Mouse (Mus musculus): ENCODE measurements around the gene Npnt.

Npnt gene

DNA sequence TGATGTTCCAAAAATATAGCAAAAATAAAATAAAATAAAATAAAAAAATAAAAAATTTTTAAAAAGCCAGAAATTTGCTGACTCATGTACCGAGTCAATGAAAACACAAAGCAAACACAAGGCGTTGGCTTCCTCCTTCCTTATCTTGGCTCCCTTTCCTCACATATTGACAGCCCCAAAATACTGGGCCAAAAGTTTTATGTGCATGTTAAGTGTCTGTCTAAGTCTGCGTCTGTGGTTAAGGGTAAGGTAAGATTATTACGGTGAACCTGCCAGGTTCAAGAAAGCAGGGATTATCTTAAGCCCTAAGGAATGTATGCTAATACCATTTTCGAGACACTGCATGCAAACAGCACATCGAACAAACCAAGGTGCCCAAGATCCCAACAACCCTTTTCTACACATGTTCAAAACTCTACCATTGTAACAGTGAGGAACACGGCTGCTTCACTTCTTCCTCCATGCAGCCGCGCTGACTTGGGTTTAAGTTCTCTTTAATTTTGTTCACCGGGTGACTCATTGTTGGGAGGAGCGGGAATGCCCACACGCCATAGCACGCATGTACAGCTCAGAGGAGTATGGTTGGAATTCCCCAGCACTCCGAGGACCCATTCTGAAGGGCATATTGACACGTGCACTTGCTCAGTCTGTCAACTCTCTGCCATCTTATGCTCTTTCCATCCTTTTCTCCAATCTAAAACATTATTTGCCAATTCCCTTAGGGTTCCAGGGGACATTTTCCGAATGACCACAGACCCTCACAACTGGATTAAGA lies 62.8 kb downstream of the Npnt start:
- DNase-seq: no peak

GRCm38 (mm10) chr3:132886419-132887050 lies 63.6 kb downstream of the Npnt start:
- DNase-seq: no peak

DNA sequence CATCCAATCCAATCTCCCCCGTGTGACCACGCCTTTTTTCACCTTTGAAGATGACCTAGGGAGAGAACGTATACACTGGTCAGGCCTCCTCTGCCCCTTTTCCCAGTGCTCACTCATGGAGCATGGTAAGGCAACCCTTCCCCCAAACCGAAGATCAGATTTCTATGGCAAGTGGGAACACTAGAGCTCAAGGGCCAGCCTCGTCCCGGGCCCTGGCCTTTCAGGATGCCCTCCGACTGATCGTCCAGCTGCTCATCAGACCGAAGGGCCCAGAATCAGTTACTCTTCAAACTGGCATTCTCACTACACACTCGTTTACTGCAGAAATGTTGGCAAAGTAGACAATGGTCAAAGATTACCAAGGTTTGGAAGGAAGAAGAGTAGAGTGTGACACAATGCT lies 65.6 kb downstream of the Npnt start:
- DNase-seq: no peak

- no peak for DNase-seq
Measured at GRCm38 (mm10) chr3:132883256-132883655, 66.8 kb downstream of the Npnt start.

- DNase-seq: peak; percentile 58 to 77
Measured at GRCm38 (mm10) chr3:132880826-132881225, 69.3 kb downstream of the Npnt start.

GRCm38 (mm10) chr3:132880361-132880760 lies 69.7 kb downstream of the Npnt start:
- no peak for DNase-seq

- DNase-seq: no peak
Measured at GRCm38 (mm10) chr3:132876933-132877676, 73.0 kb downstream of the Npnt start.

DNA sequence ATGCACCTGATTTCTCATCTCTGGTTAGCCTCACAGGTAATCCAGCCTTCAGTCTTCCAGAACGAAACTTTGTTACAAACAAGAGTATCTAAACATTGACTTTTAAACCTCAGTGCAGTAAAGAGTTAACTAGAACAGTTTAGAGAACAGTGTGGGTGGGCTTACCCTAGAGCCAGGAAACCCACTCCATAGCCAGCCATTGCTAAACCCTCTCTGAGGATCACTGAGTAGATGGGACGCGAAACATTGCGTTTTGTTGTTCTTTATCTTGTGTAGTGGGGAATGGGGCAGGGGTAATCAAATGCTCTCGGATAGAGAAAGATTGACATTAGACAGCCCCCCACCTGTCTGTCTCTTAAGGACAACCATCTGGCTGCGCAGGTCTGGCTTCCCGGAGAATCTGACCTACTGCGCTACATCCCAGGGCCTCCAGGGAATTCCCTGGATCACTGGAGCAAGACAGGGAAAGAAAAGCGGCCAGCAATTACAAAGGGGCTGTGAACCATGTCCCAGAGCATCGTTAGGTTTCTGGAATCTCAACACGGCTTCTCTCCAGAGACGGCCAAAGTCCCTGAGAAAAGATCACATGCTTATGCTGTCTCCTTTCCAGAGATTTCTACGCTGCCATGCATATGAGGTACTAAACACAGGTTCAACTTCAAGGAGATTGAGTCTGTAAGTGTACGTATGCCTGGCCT lies 73.9 kb downstream of the Npnt start:
- no peak for DNase-seq

DNA sequence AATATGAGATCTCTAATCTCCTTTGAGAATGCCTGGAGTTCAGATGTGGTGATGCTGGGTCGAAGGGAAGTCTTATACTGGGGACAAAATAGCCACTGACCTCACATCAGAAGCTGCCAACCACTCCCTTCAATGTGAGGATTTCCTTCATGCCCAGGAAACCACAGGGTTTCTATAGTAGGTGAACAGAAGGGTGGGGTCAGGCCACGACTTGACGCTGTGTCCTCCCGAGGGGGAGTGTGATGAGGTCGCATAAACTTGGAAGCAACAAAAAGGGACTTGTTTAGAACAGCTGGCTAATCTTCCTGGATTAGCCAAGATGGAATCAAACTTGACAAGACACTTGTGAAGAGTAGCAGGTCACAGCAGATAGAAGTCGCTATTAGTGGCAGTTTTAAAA lies 76.8 kb downstream of the Npnt start:
- no peak for DNase-seq

GRCm38 (mm10) chr3:132871318-132871904 lies 78.7 kb downstream of the Npnt start:
- peak; percentile 53 to 65 for DNase-seq

DNA sequence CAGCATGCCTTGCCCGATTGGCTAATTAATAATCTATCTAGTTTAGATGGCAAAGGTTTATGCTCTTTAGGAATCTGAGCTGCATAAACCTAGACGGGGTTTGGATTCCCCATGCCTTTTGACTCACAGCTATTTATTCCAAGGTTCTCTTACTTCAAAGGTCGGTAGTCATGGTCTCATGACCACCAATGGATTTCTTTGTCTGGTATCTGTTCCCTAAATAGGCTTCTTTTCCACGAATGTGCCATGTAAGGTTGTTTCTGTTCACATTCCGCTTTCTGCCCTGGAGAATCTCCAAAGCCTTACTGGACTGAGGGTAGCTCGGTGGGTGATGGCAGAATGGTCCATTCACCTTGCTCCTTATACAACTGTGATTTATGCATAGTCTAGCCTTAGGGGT lies 80.0 kb downstream of the Npnt start:
- DNase-seq: no peak

GRCm38 (mm10) chr3:132868838-132869237 lies 81.3 kb downstream of the Npnt start:
- peak in 1 of 2 experiments; percentile 24 for DNase-seq

DNA sequence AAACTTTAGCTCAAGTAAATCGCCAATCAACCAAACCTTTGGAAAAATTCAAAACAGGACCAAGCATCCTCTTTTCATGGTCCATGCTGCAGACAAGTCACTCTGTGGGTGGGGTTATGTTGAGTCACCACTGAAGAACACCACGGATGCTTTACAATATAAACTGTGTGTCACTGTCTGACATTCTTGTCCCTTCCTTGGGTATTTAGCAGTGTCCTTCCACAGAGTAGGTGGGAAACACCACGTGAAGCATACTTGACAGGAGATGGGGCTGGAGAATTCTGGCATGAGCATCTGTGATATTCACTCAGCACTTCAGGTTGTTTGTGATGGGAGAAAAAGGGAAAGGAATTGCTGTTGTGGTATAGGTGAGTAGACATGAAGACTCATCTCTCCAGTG lies 83.1 kb downstream of the Npnt start:
- DNase-seq: no peak

GRCm38 (mm10) chr3:132865596-132865995 lies 84.5 kb downstream of the Npnt start:
- no peak for DNase-seq

DNA sequence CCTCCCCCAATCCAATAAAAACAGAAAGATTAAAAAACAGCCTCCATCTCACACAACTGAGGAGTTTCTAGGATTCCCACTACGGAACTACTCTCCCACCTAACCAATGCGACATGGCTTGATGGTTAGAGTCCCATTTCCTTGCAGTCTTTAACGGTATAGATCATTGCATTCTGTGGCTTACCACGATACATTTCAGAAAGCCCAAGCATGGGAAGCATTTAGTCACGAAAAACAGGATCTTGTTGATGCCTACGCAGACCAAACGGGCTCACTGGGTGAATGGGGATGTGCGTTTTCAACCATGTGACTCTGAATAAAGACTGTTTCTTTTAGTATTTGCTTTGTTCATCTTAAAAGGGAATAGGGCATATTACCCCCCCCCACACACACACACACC lies 85.1 kb downstream of the Npnt start:
- no peak for DNase-seq

DNA sequence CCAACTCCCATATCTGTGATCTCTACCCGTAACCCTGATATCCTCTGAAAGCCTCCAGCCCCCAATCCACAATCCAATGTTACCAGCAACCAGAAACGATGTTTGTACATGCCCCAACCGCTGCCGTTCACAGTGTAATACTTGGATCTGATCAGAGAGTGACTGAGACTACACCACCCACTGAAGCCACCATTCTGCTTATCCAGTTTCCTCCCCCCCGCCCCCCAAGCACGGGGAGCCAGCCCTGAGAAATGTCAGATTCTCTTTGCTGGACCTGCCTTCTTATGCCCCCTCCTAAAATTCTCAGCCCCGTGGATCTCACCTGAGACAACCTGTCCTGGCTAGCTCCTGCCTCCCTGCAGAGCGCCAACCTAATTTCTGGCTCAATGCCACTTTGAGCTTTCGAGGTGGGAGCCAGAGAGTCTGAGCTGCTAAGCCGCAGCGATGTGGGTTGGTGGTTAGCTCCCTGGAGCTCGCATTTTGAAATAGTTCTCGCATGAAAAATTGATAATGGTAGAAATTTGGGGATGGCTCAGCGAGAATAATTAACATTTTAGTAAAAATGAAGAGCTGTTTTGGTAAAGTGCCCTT lies 85.7 kb downstream of the Npnt start:
- DNase-seq: no peak

DNA sequence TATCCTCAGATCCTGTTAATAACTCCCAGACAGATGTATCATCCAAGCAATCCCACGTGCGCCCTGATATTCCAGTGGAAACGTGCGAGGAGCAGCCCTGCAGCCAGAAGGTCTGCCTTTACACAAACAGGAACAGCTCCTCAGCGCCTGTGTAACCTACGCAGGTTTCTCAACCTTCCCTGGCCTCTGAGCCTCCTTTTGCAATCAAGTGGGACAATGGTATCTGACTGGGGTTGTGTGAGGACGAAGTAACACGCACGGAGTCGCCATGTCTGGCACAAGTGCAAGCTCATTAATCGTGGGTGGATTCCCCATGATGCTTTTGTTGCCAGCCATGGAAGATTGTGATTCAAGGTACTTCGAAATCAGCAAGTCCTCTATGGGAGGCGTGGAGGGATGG lies 86.2 kb downstream of the Npnt start:
- no peak for DNase-seq

GRCm38 (mm10) chr3:132860796-132861195 lies 89.3 kb downstream of the Npnt start:
- DNase-seq: no peak

DNA sequence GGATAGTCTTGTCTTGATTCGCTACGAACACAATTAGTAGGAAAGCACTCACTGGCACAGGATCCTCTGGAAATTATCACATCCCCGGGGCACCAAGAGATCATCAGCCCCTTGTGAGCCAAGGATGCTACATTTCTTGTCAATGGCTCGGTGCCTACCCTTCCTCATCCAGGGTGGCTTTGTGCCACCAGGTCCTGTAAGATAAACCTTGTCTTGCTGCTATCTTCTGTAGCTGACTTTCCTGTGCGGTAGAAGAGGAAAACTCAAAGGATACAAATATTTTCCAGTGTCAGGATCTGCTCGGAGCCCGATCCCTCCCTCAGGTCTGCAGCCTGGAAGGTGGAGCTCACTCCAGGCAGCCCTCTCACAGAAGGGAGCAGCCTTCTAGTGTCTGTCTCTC lies 90.5 kb downstream of the Npnt start:
- no peak for DNase-seq

DNA sequence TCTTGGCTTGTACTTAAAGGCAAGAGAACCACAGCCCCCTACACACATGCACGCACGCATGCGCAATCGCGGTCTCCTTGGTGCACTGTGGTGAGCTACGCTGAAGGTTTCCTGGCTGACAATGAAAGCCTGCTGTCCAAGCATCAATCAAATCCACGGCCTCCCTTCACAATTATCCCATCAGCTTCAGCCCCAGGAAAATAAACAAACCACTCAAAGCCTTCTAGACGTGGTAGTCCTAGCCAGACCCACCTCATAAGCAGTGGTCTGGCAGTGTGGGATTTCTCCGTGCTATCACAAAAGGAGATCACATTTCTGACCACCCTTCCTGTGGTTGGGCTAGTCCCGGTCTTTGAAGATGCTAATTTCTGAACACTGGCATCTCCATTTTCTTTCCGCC lies 91.2 kb downstream of the Npnt start:
- DNase-seq: no peak

- no peak for DNase-seq
Measured at GRCm38 (mm10) chr3:132856651-132857050, 93.4 kb downstream of the Npnt start.

GRCm38 (mm10) chr3:132855458-132856212 lies 94.5 kb downstream of the Npnt start:
- DNase-seq: peak in 1 of 2 experiments; percentile 33
